Mouse (Mus musculus) monocyte, adult 5-6 weeks (primary cell): ENCODE results near the gene Pawr. TPM values are rescaled to one million over a fixed set of nuclear protein-coding genes. Genes with fewer than 3 reads are reported as not detected.

ENCODE experiments used
- ATAC-seq: fragments of 153-309, 156-312 bp; replicated peaks from 2 replicates; pipeline ENCODE4 v1.8.0; 2017; ENCODE audit warnings: mild to moderate bottlenecking; ENCODE audit not compliant: low TSS enrichment, insufficient number of reproducible peaks, severe bottlenecking, poor library complexity, low FRiP score
- total RNA-seq: library from RNA; stranded (forward); fragments of 200-1000, 200-491, 200-594 nt; gene quantifications from 3 replicates; pipeline ENCODE4 v1.2.3, GENCODE M21; 2017

Pawr gene
- total RNA-seq, 1 experiment from 2014 or later, result 0.29 TPM

GRCm38 (mm10) chr10:108310195-108310594, 21.7 kb upstream of the Pawr start:
- ATAC-seq, result no peak

GRCm38 (mm10) chr10:108311396-108311795, 20.5 kb upstream of the Pawr start:
- ATAC-seq, result no peak

GRCm38 (mm10) chr10:108313845-108314244, 18.1 kb upstream of the Pawr start:
- no peak for ATAC-seq

- ATAC-seq, result no peak
Observed at GRCm38 (mm10) chr10:108314396-108314795, 17.5 kb upstream of the Pawr start.

- ATAC-seq, result no peak
Observed at GRCm38 (mm10) chr10:108315236-108315635, 16.7 kb upstream of the Pawr start.

GRCm38 (mm10) chr10:108328356-108328755, 3.6 kb upstream of the Pawr start:
- no peak for ATAC-seq

GRCm38 (mm10) chr10:108328983-108329382, 2.9 kb upstream of the Pawr start:
- no peak for ATAC-seq

- ATAC-seq, result no peak
Observed at GRCm38 (mm10) chr10:108329771-108330170, 2.1 kb upstream of the Pawr start.

- no peak for ATAC-seq
Observed at GRCm38 (mm10) chr10:108330964-108331363, 957 bp upstream of the Pawr start.

- no peak for ATAC-seq
Observed at GRCm38 (mm10) chr10:108332571-108333541, 935 bp downstream of the Pawr start.

GRCm38 (mm10) chr10:108333642-108334041, 1.7 kb downstream of the Pawr start:
- ATAC-seq, result no peak

- ATAC-seq, result no peak
Observed at GRCm38 (mm10) chr10:108334096-108334495, 2.2 kb downstream of the Pawr start.

- no peak for ATAC-seq
Observed at GRCm38 (mm10) chr10:108335736-108336292, 3.9 kb downstream of the Pawr start.

GRCm38 (mm10) chr10:108336581-108336980, 4.7 kb downstream of the Pawr start:
- no peak for ATAC-seq

GRCm38 (mm10) chr10:108338055-108338961, 6.4 kb downstream of the Pawr start:
- ATAC-seq, result no peak

- ATAC-seq, result no peak
Observed at GRCm38 (mm10) chr10:108339118-108339517, 7.2 kb downstream of the Pawr start.

GRCm38 (mm10) chr10:108339872-108340271, 8.0 kb downstream of the Pawr start:
- no peak for ATAC-seq

- ATAC-seq, result no peak
Observed at GRCm38 (mm10) chr10:108343734-108344133, 11.8 kb downstream of the Pawr start.

- ATAC-seq, result no peak
Observed at GRCm38 (mm10) chr10:108345123-108345522, 13.2 kb downstream of the Pawr start.
